Mouse (Mus musculus): ENCODE data around the gene Ccz1. TPM values are rescaled to one million over a fixed set of nuclear protein-coding genes. Genes with fewer than 3 reads are reported as not detected.
"Not testable (repeated sequence)": the region's sequence is repeated elsewhere in the genome, so short reads cannot be mapped to it uniquely, and the experiment has no call there.

The Ccz1 gene
- 10 to 100 TPM; 51.1 to 57.1 TPM for total RNA-seq (2021)
- 3.5 and 6.6 TPM in 2 replicates for polyA plus RNA-seq (2012; rRNA removed)
- long read RNA-seq, transcript Ccz1-201 (15 exons, 1,769 nt): major isoform, 38 of 40 reads
- long read RNA-seq, partial matches to known transcripts: 1 of 40 reads
- long read RNA-seq, other reads (novel, unspliced or antisense): 1 of 40 reads

- DNase-seq: peak; percentile 87
Measured at GRCm38 (mm10) chr5:144014551-144015311, at the start of gene Ccz1. Gene Ccz1 (minus strand): TSS chr5:144014877.

DNA sequence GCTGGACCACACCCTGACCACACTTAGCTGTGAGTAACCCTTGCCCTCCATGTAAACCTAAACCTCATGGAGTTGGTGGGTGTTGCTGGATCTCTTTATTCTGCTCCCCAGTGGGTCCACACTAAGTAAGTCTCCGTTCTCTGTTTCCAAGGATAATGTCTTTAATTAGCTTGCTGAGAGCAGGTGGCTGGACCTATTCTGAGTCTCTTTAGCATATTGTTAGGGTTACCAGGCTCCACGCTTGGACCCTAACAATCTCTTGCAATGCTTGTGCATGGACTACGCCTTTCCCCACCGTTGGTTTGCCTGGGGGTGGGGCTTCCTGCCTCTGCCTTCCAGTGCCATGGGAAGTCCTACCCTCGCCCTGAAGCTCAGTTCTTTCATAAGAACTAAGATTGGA, 49.4 kb upstream of the Ccz1 start:
- no peak for DNase-seq

DNA sequence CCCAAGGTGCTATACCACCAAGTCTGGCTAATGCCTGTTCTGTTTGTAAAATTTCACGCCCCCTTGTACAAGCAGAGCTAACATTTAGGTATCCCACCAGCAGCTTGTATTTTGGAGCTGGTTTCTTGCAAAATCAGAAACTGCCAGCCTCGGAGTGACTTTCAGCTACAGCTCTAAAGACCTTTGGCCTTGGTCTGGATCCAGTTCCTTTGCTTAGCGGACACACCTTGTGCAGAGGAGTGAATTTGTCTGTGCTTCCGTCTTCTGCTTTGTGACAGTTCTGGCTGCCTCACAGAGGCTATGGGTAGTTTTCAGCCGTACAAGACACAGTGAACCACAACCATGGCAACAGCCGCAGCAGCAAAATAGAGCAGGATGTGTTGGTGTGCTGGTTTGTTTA, 39.7 kb upstream of the Ccz1 start:
- DNase-seq: no peak

GRCm38 (mm10) chr5:144053450-144053849, 38.8 kb upstream of the Ccz1 start:
- DNase-seq: no peak

GRCm38 (mm10) chr5:144051268-144051667, 36.6 kb upstream of the Ccz1 start:
- no peak for DNase-seq

GRCm38 (mm10) chr5:144049881-144050280, 35.2 kb upstream of the Ccz1 start:
- no peak for DNase-seq

DNA sequence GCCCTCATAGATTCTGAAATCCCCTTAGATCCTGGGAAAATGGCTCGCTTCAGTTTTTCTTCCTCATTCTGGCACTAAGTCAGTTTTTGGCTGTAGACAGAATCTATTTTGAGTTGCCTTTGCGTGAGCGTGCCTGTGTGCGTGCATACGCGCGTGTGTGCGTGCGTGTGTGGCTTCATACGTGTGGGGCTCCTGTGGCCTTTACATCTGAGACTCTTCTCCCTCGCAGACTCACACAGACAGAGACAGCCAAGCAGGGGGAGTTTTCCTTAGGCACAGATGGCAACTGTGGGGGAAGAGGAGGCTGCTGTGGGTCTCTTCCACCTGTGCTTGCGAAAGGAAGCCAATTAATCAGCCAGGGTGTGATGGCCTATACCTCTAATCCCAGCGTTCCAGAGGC, 32.6 kb upstream of the Ccz1 start:
- DNase-seq: no peak

- DNase-seq: no peak
Measured at GRCm38 (mm10) chr5:144043166-144043565, 28.5 kb upstream of the Ccz1 start.

DNA sequence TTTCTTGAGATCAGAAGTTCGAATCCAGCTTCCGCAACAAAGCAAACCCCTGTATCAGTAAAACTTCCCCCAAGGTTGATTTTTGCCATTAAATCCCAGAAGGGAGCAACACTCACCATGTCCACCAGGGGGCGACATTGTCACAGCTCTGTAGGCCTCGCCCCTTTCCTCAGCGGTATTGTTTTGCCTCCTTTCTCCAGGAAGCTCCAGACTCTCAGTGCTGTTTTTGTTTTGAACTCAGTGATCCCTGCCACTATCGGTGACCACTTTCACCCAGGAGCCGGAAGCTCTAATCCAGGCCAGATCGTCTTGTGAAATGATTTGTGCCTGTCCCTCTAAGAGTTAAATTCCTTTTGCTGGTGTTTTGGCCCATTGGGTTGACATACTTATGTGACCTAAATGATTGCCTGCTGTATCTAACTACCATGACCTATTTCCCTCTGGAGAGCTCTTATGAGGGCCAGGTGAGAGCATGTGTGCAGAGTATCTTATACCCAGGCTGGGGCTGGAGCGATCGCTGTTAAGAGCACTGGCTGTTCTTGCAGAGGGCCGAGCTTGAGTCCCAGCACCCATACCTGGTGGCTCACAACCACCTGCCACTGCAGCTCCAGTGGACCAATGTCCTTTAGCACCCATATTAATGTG, 26.2 kb upstream of the Ccz1 start:
- peak; percentile 66 for DNase-seq

- no peak for DNase-seq
Measured at GRCm38 (mm10) chr5:144039886-144040285, 25.2 kb upstream of the Ccz1 start.

GRCm38 (mm10) chr5:144039156-144039675, 24.5 kb upstream of the Ccz1 start:
- no peak for DNase-seq

GRCm38 (mm10) chr5:144036952-144037351, 22.3 kb upstream of the Ccz1 start:
- no peak for DNase-seq

DNA sequence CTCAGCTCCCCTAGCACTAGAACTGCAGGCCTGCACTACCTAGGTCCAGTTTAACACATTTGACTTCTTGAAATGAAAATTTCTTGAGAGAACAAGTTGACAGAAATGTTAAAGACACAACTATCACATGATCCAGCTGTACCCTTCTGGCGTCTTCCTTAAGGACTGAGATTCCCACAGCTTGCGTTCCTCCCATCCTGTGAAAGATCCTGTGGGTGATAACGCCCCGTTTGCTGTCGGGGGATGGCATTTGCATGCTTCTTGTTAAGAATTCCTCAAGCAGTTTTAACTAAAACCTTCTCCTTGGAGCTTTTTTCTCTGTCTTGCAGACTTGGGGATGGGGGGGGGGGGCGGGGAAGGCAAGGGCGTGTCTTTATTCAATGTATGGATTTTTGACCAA, 19.9 kb upstream of the Ccz1 start:
- DNase-seq: no peak

GRCm38 (mm10) chr5:144032491-144032890, 17.8 kb upstream of the Ccz1 start:
- DNase-seq: no peak

GRCm38 (mm10) chr5:144026620-144027263, 12.1 kb upstream of the Ccz1 start, which contains the start of gene Ocm:
Gene Ocm (minus strand): TSS chr5:144026670.
- DNase-seq: no peak

- DNase-seq: no peak
Measured at GRCm38 (mm10) chr5:144015845-144016244, 1.2 kb upstream of the Ccz1 start.

GRCm38 (mm10) chr5:144015312-144015650, 604 bp upstream of the Ccz1 start:
- no peak for DNase-seq

- not testable (repeated sequence) for DNase-seq
Measured at GRCm38 (mm10) chr5:144013366-144014134, 1.1 kb downstream of the Ccz1 start.

GRCm38 (mm10) chr5:144002461-144003192, 12.1 kb downstream of the Ccz1 start:
- DNase-seq: no peak

GRCm38 (mm10) chr5:143999409-143999808, 15.3 kb downstream of the Ccz1 start:
- DNase-seq: no peak

Measured in adrenal gland, adult 2 months (tissue).